Mouse (Mus musculus) liver, postnatal 0 days (tissue): ENCODE measurements around the gene Rslcan18.
A peak's percentile ranks its signal among the peaks of the same experiment; 100 is the strongest.

Source experiments
- CTCF ChIP-seq: sonication (generic); IDR thresholded peaks from 2 replicates; pipeline ENCODE4 v1.5.1; 2016; ENCODE audit warnings: antibody characterized with exemption, low read depth
- EP300 ChIP-seq: IDR thresholded peaks from 2 replicates; pipeline ENCODE4 v1.6.1; 2016; ENCODE audit warnings: antibody characterized with exemption, low read depth, mild to moderate bottlenecking

GRCm38 (mm10) chr13:67060786-67061358, 55.2 kb downstream of the Rslcan18 start, which contains the start of gene Zfp712:
- TF ChIP-seq EP300 (0 out of 2 replicates have a peak, but pooled peaks have one; percentile 9), CTCF (no peak)
